Mouse (Mus musculus) ES-E14 (cell line): Measurements from ENCODE around the gene Gm20489. TPM values are rescaled to one million over a fixed set of nuclear protein-coding genes. Genes with fewer than 3 reads are reported as not detected.

ENCODE experiments used
- DNase-seq: peaks from one replicate; pipeline ENCODE4 v3.0.0-alpha.2; 2013; ENCODE audit warnings: low read depth, low spot score
- H3K27ac ChIP-seq: 2 replicates; pipeline ENCODE4 v1.5.1; 2012; ENCODE audit warnings: low read depth, mild to moderate bottlenecking, low read length, moderate library complexity, mixed read lengths; ENCODE audit not compliant: poor library complexity, insufficient read depth, severe bottlenecking
- H3K36me3 ChIP-seq: 2 replicates; pipeline ENCODE4 v1.6.1; 2012; ENCODE audit warnings: mild to moderate bottlenecking, low read length, moderate library complexity, mixed read lengths; ENCODE audit not compliant: control insufficient read depth, poor library complexity, insufficient read depth, severe bottlenecking
- H3K4me1 ChIP-seq, 2 experiments: fragments of 150-350 bp in 1 of 2; sonication (generic) in 1 of 2; 2 replicates each; pipeline ENCODE4 v1.6.1; 2012; ENCODE audit warnings: low read length in 2 of 2, mild to moderate bottlenecking in 1 of 2, mixed read lengths in 1 of 2; ENCODE audit not compliant: control insufficient read depth in 2 of 2, insufficient read depth in 2 of 2, poor library complexity in 1 of 2
- H3K4me3 ChIP-seq, 2 experiments: fragments of 150-350 bp in 1 of 2; sonication (generic) in 1 of 2; 2 replicates each; pipeline ENCODE4 v1.5.1; 2012; ENCODE audit warnings: low read length in 2 of 2, low read depth in 1 of 2, mild to moderate bottlenecking in 1 of 2, mixed read lengths in 1 of 2; ENCODE audit not compliant: insufficient read depth in 1 of 2, poor library complexity in 1 of 2, severe bottlenecking in 1 of 2
- H3K9ac ChIP-seq: 2 replicates; pipeline ENCODE4 v1.6.1; 2012; ENCODE audit warnings: low read depth, mild to moderate bottlenecking, low read length, mixed read lengths; ENCODE audit not compliant: poor library complexity, insufficient read depth, severe bottlenecking
- H3K9me3 ChIP-seq: fragments of 150-350 bp; sonication (generic); 2 replicates; pipeline ENCODE4 v1.6.1; 2012; ENCODE audit warnings: low read depth, mild to moderate bottlenecking, low read length; ENCODE audit not compliant: control insufficient read depth, insufficient read depth
- CHD2 ChIP-seq: IDR thresholded peaks from 2 replicates; pipeline ENCODE4 v1.6.1; 2014; ENCODE audit warnings: mild to moderate bottlenecking, low read depth, low read length, inconsistent platforms
- HCFC1 ChIP-seq: IDR thresholded peaks from 2 replicates; pipeline ENCODE4 v1.6.1; 2012; ENCODE audit warnings: low read length, inconsistent platforms, borderline replicate concordance; ENCODE audit not compliant: insufficient read depth
- MAFK ChIP-seq: IDR thresholded peaks from 2 replicates; pipeline ENCODE4 v1.6.1; 2014; ENCODE audit warnings: mild to moderate bottlenecking, low read depth, low read length, inconsistent platforms; ENCODE audit not compliant: insufficient read depth
- ZC3H11A ChIP-seq: IDR thresholded peaks from 2 replicates; pipeline ENCODE4 v1.6.1; 2012; ENCODE audit warnings: low read depth, mild to moderate bottlenecking, inconsistent platforms, low read length, borderline replicate concordance
- ZNF384 ChIP-seq: IDR thresholded peaks from 2 replicates; pipeline ENCODE4 v1.6.1; 2012; ENCODE audit warnings: low read depth, low read length, inconsistent platforms
- in situ Hi-C, 2 experiments: fragments of 600-800 bp; cut with MboI; formaldehyde crosslinking; loops; one replicate each; pipeline ENCODE4 v1.15.1; 2025; ENCODE audit warnings: low sequenced_read_pairs in 2 of 2, inconsistent platforms in 1 of 2; ENCODE audit not compliant: unreplicated experiment in 2 of 2
- total RNA-seq: library from RNA; depleted of rRNA; stranded (reverse); fragments of 300-350 nt; gene quantifications from 2 replicates; pipeline ENCODE4 v1.2.3, GENCODE M21; 2012

Gm20489 gene
- total RNA-seq, 1 experiment: not detected

DNA sequence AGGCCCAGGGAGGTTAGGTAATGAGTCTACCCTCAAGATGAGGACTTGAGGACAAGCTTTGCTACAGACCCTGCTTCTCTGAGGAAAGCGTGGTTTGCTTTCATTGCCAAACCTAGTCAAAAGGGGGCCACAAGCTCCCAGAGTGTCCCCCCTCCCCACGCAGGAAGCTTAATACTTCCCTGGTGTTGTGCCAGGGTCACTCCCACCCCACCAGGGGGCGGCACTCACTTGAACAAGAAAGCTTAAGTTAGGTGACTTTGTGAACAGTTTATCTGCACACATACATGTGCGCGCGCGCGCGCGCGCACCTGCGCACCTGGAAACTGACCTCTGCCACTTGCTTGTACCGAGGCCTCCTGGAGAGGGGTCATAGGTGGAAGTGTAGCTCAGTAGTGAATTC lies 12.2 kb downstream of the Gm20489 start:
- no peaks in the 10 kb centered on the region for H3K9me3 ChIP-seq
- peak overlapping the region; percentile 25 to 34; a peak in 3 of 4 replicates for H3K4me3 ChIP-seq
- peak overlapping the region; percentile 52; the same call in 1 of the 2 replicates for H3K9ac ChIP-seq
- DNase-seq: no peak
- H3K36me3 ChIP-seq: 0 out of 2 replicates have a peak, but pooled peaks cover 2% of the 10 kb centered on the region
- in situ Hi-C loops: no loop called here
- TF ChIP-seq MAFK (no peak), CHD2 (no peak), ZC3H11A (no peak), ZNF384 (no peak), HCFC1 (no peak)
- peaks cover 4% of the 10 kb centered on the region in 2 experiments; a peak in 2 of 4 replicates for H3K4me1 ChIP-seq
- H3K27ac ChIP-seq: no peak overlapping the region

DNA sequence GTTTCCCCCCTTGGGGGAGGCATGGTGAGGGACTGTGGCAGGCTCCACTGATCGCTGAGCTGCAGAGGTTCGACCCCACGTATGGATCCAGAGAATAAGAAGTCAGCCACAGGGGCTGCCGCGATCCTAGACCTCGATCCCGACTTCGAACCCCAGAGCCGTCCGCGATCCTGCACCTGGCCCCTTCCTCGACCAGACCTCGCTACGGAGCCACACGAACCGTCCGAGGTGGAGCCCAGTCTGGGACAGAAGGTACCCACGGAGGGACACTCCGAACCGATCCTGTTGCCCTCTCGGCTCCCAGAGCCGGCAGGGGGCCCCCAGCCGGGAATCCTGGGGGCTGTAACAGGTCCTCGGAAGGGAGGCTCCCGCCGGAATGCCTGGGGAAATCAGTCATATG lies 14.1 kb downstream of the Gm20489 start:
- Histone ChIP-seq H3K4me3 (peak overlapping the region; percentile 61 to 78), H3K4me1 (peaks cover 1 to 4% of the 10 kb centered on the region in 2 experiments; a peak in 1 of 4 replicates), H3K9me3 (no peaks in the 10 kb centered on the region), H3K27ac (peak overlapping the region; percentile 41; the same call in 1 of the 2 replicates), H3K9ac (peak overlapping the region; percentile 76), H3K36me3 (0 out of 2 replicates have a peak, but pooled peaks cover 2% of the 10 kb centered on the region)
- no peak for DNase-seq
- TF ChIP-seq ZNF384 (no peak), MAFK (no peak)
- in situ Hi-C loops: no loop called here

DNA sequence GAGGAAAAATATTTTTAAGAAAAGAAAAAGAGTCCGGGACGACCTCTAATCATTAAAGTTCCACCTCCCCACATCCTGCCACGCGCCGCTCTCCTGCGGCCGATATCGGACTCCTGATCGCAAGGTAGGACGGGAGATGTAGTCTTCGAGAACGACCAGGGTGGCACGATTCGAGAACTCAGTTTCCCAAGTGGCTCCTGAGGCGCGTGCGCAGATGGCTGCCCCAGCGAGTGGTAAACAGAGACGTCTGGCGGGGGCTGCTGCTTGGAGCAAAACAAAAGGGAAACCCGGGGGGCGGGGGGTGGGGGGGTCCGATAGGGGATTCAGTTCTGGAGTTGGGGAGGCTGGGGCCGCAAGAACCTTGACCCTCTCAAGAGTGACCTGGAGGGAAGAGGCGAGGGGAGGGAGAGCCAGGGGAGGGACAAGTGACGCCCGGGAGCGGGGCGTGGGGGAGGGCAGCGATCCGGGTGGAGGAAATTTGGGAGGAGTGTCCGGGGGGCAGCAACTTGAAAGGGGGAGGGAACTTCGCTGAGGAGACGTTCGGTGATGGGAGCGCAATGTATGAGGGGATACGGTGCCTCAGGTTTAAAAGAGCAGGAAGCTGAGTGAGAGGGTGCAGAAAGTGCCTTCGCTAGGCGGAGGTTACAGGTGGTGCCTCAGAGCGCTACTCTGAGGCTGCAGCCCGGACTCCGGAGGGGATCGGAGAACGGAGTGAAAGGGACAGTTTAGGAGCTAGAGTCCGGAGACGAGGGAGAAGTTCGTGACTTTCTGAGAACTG lies 14.7 kb downstream of the Gm20489 start, which contains the start of gene Foxo4:
TSS of gene Foxo4 (plus strand) at position 577 of the 778 bp plus-strand sequence.
- Histone ChIP-seq H3K4me3 (peak within 1 kb of the TSS; percentile 72 to 78), H3K36me3 (0 out of 2 replicates have a peak, but pooled peaks cover 2% of the 10 kb centered on the region), H3K9me3 (no peaks in the 10 kb centered on the region), H3K27ac (peak within 1 kb of the TSS; percentile 41; the same call in 1 of the 2 replicates), H3K9ac (peak within 1 kb of the TSS; percentile 76), H3K4me1 (peaks cover 1 to 4% of the 10 kb centered on the region in 2 experiments; a peak in 1 of 4 replicates)
- peak; percentile 74 for DNase-seq
- TF ChIP-seq HCFC1 (peak; percentile 90), ZNF384 (no peak), ZC3H11A (no peak)
- in situ Hi-C loops: no loop called here

DNA sequence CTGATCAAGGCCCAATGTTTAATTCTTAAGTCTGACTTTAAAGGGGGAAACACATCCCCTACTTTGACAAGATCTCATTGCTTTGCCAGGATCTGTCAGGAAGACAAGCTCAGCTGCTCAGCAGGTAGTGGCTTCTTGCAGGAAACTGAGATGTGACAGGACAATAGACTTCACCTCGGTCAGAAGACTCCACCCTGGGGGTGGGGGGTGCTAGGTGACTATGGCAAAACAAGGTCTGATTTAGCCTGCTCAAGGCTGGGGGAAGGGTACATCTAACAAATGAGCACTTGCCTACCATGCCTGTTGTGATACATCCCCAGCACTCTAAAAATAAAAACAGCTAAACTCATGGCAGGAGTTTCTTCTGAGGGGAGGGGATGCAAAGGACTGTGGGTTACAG lies 23.8 kb downstream of the Gm20489 start:
- TF ChIP-seq CHD2 (no peak), HCFC1 (no peak), ZNF384 (no peak), ZC3H11A (no peak), MAFK (no peak)
- in situ Hi-C loops: no loop called here
- H3K4me1 ChIP-seq: peaks cover 1 to 2% of the 10 kb centered on the region in 2 experiments; a peak in 1 of 4 replicates
- no peaks in the 10 kb centered on the region for H3K9me3 ChIP-seq
- H3K4me3 ChIP-seq: no peak overlapping the region
- no peak for DNase-seq
- no peak overlapping the region for H3K9ac ChIP-seq
- H3K27ac ChIP-seq: peak overlapping the region; percentile 40; the same call in 1 of the 2 replicates
- H3K36me3 ChIP-seq: no peaks in the 10 kb centered on the region
